Mouse (Mus musculus): ENCODE data around the gene Faap20.

Gene Faap20

DNA sequence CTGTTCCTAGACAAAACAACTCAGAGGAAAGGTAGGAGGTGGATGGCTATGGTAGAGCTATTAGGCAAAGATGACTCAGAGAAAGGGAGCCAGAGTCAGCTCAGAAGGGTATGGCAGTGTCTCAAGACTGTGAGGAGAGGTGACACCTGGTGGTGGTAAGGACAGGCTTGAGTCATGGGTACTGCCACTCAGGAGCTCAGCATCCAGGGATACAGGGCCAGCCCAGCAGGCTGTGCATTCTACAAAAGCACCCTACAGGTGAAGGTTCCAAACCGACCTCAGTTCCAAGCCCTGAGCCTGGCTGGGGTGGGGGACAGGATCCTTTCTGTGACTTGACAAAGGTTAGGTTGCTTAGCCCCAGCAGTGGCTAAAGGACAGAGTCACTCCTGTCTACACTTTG is 39.0 kb downstream of the Faap20 start:
- DNase-seq: no peak

GRCm38 (mm10) chr4:155290045-155290444 is 40.4 kb downstream of the Faap20 start:
- peak; percentile 51 to 73 for DNase-seq

DNA sequence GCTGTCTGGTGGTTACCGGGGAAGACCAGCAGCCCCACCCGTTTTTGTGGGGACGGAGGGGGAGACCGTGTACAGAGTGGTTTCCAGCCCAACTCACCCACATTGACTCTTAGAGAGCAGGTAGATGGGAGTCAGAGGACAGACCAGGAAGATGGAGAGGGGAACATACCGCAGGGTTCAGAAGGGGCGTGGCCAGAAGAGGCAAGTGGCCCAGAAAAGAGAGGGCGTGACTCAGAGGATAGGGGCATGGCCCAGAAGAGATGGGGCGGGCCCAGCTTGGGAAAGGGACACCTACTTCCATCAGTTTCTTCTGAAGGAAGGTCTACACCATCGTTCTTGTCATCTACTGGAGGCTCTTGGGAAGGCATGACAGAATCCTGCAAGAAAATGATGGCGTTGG is 43.3 kb downstream of the Faap20 start:
- DNase-seq: no peak

DNA sequence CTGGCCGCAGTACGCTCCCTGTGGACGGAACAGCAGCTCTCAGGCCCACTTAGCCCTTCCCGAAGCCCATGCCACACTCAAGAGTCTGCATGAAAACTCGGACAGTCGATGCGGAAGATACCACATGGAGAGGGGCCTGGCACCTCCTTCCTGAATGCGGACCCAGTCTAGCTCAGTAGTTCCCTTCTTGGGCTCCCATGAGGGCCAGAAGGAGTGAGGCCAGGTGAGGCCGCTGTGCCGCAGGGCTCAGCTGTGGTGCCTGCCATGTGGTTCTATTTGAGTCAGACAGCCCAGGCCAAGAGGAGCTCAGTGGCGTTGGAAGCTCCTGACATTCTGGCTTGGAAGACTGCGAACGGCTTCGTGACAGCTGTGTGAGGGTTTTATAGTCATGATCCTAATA is 44.8 kb downstream of the Faap20 start:
- DNase-seq: no peak

- no peak for DNase-seq
These were observed 45.5 kb downstream of the Faap20 start for GRCm38 (mm10) chr4:155295026-155295590.

DNA sequence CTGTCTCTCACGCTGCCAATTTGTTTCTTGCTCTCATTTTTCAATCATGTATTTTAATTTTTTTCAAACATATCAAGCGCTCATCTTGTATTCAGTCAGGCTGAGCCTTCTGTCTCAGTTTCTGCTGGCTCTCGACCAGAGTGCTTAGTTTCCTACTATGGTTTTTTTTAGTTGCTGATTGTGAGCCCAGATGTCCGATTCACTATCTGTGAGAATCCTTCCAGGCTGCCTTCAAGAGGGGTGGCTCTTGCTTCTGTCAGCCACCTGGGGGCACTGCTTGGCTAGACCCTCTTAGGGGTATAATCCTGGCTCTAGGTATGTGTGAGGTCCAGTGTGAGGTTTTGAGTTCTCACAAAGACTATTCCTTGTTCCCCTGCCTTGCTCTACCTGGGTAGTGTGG is 46.4 kb downstream of the Faap20 start:
- no peak for DNase-seq

DNA sequence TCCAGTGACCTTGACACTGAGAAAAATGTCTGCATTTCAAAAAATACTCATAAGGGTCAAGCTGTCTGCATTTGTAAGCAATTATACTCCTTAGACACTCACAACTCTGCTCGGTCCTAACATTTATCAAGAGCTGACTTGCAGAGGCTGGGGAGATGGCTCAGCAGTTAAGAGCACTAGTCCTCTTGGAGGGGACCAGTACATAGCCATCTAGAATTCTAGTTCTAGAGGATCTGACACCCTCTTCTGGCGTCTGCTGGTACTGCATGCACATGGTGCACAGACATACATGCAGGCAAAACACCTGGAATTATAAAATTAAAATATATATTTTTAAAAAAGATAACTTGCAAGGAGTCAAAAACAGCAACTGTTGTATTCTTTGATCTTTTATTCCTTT is 47.5 kb downstream of the Faap20 start:
- DNase-seq: peak in 1 of 2 experiments; percentile 66

DNA sequence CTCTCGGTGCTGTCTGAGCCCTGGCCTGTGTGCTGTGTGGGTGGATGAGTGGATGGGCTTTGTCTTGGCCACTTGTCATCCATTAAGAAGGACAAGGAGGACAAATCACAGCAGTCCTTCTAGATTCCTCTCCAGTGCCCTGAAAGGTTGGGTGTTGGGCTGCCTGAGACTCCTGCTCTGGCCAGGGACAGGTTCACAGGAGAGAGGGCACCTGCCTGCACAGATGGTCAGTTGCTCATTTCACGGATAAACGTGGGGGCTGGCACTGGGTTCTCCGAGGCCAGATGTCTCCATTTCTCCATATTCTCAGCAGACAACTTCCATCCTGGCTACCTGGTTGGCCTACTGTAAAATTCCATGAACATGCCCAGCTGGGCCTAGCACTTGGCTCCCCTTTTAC is 49.2 kb downstream of the Faap20 start:
- no peak for DNase-seq

DNA sequence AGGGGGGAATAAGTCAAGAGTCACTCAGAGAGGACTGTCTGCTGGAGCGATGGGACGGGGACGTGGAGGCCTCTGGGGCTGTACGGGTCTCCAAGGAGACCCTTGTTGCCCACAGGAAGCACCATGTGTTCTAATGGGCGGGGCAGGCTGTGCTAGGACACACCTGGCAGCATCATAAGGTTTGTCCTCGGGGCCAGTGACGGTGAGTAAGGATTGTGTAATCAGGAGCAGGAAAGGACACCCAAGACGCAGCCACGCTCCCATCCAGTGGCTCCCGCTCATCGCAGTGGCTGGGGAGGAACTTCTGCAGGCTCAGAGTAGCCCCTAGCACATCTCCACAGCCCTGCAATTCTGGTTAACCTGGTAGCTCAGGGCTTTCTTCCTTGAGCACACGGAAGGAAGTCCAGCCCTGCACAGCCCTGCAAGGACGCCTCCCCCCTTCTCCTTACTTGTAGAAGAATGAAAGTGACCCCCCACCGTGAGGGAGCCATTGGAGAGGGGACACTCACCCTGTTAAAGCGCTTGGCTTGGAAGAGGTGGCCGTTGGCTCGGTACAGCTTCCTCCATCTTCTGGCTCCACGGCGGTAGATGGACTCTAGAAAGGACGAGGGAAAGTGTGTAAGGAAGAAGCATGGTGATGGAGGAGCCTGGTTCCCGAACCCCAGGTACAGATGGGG is 51.0 kb downstream of the Faap20 start:
- no peak for DNase-seq

- DNase-seq: no peak
These were observed 51.5 kb downstream of the Faap20 start for GRCm38 (mm10) chr4:155301098-155301447.

DNA sequence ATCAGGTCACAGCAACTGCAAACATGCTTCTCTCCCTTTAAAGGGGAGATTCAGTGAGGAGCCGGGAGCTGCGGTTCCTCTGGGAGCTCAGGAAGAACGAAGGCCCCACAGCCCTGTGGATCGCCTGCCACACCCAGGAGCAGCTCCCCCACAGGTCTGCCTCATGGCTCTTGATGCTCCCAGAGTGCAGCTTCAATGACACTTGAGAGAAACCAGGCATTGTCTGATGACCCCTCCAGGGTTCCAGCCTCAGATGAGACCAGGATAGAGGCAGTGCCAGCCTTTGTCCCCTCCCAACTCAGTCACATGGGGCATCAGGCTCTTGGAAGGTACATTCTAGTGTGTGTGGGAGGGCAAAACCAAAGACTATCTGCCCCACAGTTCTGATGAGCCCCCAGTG is 52.4 kb downstream of the Faap20 start:
- no peak for DNase-seq

DNA sequence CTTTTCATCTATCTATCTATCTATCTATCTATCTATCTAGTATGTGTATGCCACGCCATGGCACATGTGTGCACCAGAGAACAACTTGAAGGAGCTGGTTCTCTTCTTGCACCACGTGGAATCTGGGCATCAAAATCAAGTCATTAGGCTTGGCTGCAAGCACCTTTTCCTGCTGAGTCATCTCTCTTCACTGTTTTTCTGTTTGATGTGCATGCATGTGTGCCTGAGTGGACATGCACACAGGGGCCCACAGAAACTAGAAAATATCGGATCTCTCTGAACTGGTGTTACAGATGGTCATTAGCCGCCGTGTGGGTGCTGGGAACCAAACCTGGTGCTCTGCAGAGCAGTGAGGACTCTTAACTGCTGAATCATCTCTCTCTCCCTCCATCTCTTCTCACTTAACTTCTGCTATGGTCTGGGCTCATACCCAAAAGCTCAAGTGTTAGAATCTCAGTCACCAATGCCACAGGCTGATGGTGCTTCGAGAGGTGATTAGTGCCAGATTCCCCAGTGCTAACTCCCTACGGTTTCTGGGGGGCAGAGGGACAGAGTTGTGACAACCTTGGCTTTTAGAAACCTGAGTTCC is 55.0 kb downstream of the Faap20 start:
- DNase-seq: no peak

DNA sequence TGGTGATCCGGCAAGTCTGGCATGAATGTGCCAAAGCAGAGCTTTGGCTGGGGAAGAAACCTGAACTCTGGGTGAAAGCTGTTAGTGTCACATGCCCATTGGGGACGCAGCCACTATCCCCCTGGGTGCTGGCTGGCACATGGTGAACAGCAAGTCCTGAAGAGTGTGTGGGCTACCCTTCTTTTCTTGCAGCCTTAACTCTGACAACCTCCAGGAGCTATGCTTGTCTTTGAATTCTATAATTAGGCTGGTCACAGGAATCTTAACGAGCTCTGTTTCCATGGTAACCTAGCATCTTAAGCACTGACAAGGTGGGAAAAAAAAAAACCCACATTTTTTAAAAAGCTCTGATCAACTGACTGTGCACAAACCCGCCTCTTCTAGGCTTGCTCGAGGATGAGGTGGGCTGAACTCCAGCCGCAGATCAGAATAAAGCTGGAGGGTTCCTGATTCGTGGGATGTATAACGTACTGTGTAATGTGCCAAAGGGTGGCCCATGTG is 56.0 kb downstream of the Faap20 start:
- no peak for DNase-seq
